Mouse (Mus musculus): ENCODE data around the gene Slc43a1. TPM values are rescaled to one million over a fixed set of nuclear protein-coding genes. Genes with fewer than 3 reads are reported as not detected.
A peak's percentile ranks its signal among the peaks of the same experiment; 100 is the strongest.
"Not testable (repeated sequence)": the region's sequence is repeated elsewhere in the genome, so short reads cannot be mapped to it uniquely, and the experiment has no call there.

Slc43a1 gene
- polyA plus RNA-seq, 1 experiment from 2014 or later = 18.9 TPM

GRCm38 (mm10) chr2:84889316-84890044 is 50.8 kb downstream of the Slc43a1 start:
- WGBS = 11% methylated on average over 14 of the region's 14 CpGs
- Histone ChIP-seq H3K27me3 (peaks cover 90% of the 10 kb centered on the region), H3K9me3 (no peaks in the 10 kb centered on the region), H3K27ac (no peak overlapping the region), H3K36me3 (no peaks in the 10 kb centered on the region), H3K4me3 (peak overlapping the region; percentile 28), H3K4me2 (replicated peaks) (peak overlapping the region; percentile 57), H3K9ac (peak overlapping the region; percentile 40; the same call in 1 of the 2 replicates), H3K4me1 (peaks cover 34% of the 10 kb centered on the region)
- no peak for ATAC-seq (ENCODE audit: low FRiP score, low read depth)

- Histone ChIP-seq H3K36me3 (no peaks in the 10 kb centered on the region), H3K9me3 (no peaks in the 10 kb centered on the region), H3K4me1 (peaks cover 34% of the 10 kb centered on the region), H3K4me2 (replicated peaks) (peak overlapping the region; percentile 57; the same call in 1 of the 2 replicates), H3K9ac (no peak overlapping the region), H3K4me3 (no peak overlapping the region), H3K27me3 (peaks cover 85% of the 10 kb centered on the region), H3K27ac (no peak overlapping the region)
- 3% methylated on average over 5 of the region's 5 CpGs for WGBS
- peak; percentile 48; the same call in 1 of the 2 replicates for ATAC-seq (ENCODE audit: low FRiP score, low read depth)
These were observed 51.3 kb downstream of the Slc43a1 start for GRCm38 (mm10) chr2:84890045-84890340.

GRCm38 (mm10) chr2:84893359-84893758 is 54.7 kb downstream of the Slc43a1 start:
- Histone ChIP-seq H3K4me1 (peaks cover 11% of the 10 kb centered on the region), H3K9me3 (no peaks in the 10 kb centered on the region), H3K4me2 (replicated peaks) (no peak overlapping the region), H3K27ac (no peak overlapping the region), H3K9ac (no peak overlapping the region), H3K27me3 (peaks cover 56% of the 10 kb centered on the region), H3K36me3 (no peaks in the 10 kb centered on the region), H3K4me3 (no peak overlapping the region)
- no peak for ATAC-seq (ENCODE audit: low FRiP score, low read depth)
- 52% methylated on average over 6 of the region's 6 CpGs for WGBS

GRCm38 (mm10) chr2:84895495-84896198 is 57.0 kb downstream of the Slc43a1 start:
- H3K9ac ChIP-seq = no peak overlapping the region
- no peaks in the 10 kb centered on the region for H3K4me1 ChIP-seq
- ATAC-seq (ENCODE audit: low FRiP score, low read depth) = no peak
- H3K4me2 ChIP-seq (replicated peaks) = no peak overlapping the region
- no peak overlapping the region for H3K27ac ChIP-seq
- H3K4me3 ChIP-seq = no peak overlapping the region
- 37% methylated on average over 4 of the region's 4 CpGs for WGBS
- H3K36me3 ChIP-seq = no peaks in the 10 kb centered on the region
- H3K27me3 ChIP-seq = peaks cover 34% of the 10 kb centered on the region
- no peaks in the 10 kb centered on the region for H3K9me3 ChIP-seq

- not testable (repeated sequence) for H3K4me2 ChIP-seq (replicated peaks); H3K9me3 ChIP-seq; ATAC-seq (ENCODE audit: low FRiP score, low read depth); H3K9ac ChIP-seq; H3K4me1 ChIP-seq; H3K36me3 ChIP-seq; H3K27ac ChIP-seq; H3K4me3 ChIP-seq
- H3K27me3 ChIP-seq = peaks cover 24% of the 10 kb centered on the region
- 92% methylated on average over 6 of the region's 6 CpGs for WGBS
These were observed 58.0 kb downstream of the Slc43a1 start for GRCm38 (mm10) chr2:84896686-84897085.

DNA sequence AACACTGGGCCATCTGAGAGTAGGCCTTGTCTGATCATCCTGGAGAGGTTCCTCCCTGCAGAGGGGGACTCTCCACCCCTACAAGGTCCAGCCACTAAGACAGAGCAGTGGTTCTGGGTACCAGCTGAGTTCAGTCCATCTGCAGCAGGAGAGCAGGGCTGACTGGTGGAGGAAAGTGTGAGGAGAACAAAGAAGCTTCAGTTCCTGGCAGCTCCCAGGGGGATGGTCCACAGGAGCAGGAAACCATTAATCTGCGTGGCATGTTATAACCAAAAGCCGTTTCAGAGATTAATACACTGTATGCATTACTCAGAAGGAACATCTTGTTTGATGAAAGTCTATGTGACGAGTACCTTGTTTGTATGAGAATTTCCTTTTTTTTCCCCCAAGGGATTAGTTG is 74.1 kb downstream of the Slc43a1 start:
- H3K27ac ChIP-seq = no peak overlapping the region
- H3K9me3 ChIP-seq = no peaks in the 10 kb centered on the region
- no peaks in the 10 kb centered on the region for H3K36me3 ChIP-seq
- no peaks in the 10 kb centered on the region for H3K4me1 ChIP-seq
- ATAC-seq (ENCODE audit: low FRiP score, low read depth) = no peak
- WGBS = 34% methylated on average over 3 of the region's 3 CpGs
- no peak overlapping the region for H3K4me3 ChIP-seq
- no peak overlapping the region for H3K4me2 ChIP-seq (replicated peaks)
- H3K9ac ChIP-seq = no peak overlapping the region
- no peaks in the 10 kb centered on the region for H3K27me3 ChIP-seq

Other genes starting within 250 kb of the Slc43a1 start
- 42.7 and 45.7 TPM in 2 replicates for gene Ctnnd1, start 188.1 kb upstream of the Slc43a1 start, polyA plus RNA-seq (2015; fragmentation: Nextera tagmentation; extraction: Ambion mirVana)
- 0.22 and 0.45 TPM in 2 replicates for gene Btbd18, start 179.8 kb upstream of the Slc43a1 start, polyA plus RNA-seq (2015; fragmentation: Nextera tagmentation; extraction: Ambion mirVana)
- gene Selenoh, start 168.1 kb upstream of the Slc43a1 start, polyA plus RNA-seq (2015; fragmentation: Nextera tagmentation; extraction: Ambion mirVana) = 310 and 320 TPM in 2 replicates
- not detected in 2 replicates for gene Gm28635, start 160.8 kb upstream of the Slc43a1 start, polyA plus RNA-seq (2015; fragmentation: Nextera tagmentation; extraction: Ambion mirVana)
- 32.2 and 34.5 TPM in 2 replicates for gene Med19, start 160.4 kb upstream of the Slc43a1 start, polyA plus RNA-seq (2015; fragmentation: Nextera tagmentation; extraction: Ambion mirVana)
- gene Tmx2, start 159.7 kb upstream of the Slc43a1 start, polyA plus RNA-seq (2015; fragmentation: Nextera tagmentation; extraction: Ambion mirVana) = 111 and 113 TPM in 2 replicates
- 25.6 and 27.8 TPM in 2 replicates for gene Zdhhc5, start 123.7 kb upstream of the Slc43a1 start, polyA plus RNA-seq (2015; fragmentation: Nextera tagmentation; extraction: Ambion mirVana)
- 39.7 and 41.0 TPM in 2 replicates for gene Clp1, start 111.5 kb upstream of the Slc43a1 start, polyA plus RNA-seq (2015; fragmentation: Nextera tagmentation; extraction: Ambion mirVana)
- 10.2 and 11.2 TPM in 2 replicates for gene Ypel4, start 104.8 kb upstream of the Slc43a1 start, polyA plus RNA-seq (2015; fragmentation: Nextera tagmentation; extraction: Ambion mirVana)
- gene Gm19426, start 95.2 kb upstream of the Slc43a1 start, polyA plus RNA-seq (2015; fragmentation: Nextera tagmentation; extraction: Ambion mirVana) = 11.4 and 12.9 TPM in 2 replicates
- gene Serping1, start 63.4 kb upstream of the Slc43a1 start, polyA plus RNA-seq (2015; fragmentation: Nextera tagmentation; extraction: Ambion mirVana) = 25.4 and 30.1 TPM in 2 replicates
- gene Ube2l6, start 40.0 kb upstream of the Slc43a1 start, polyA plus RNA-seq (2015; fragmentation: Nextera tagmentation; extraction: Ambion mirVana) = 31.8 and 32.9 TPM in 2 replicates
- gene Smtnl1, start 16.2 kb upstream of the Slc43a1 start, polyA plus RNA-seq (2015; fragmentation: Nextera tagmentation; extraction: Ambion mirVana) = 0.14 and 0.27 TPM in 2 replicates
- 47.8 and 51.3 TPM in 2 replicates for gene Timm10, start 11.9 kb upstream of the Slc43a1 start, polyA plus RNA-seq (2015; fragmentation: Nextera tagmentation; extraction: Ambion mirVana)
- 0.65 and 1.1 TPM in 2 replicates for gene Rtn4rl2, start 47.9 kb downstream of the Slc43a1 start, polyA plus RNA-seq (2015; fragmentation: Nextera tagmentation; extraction: Ambion mirVana)
- gene Slc43a3, start 97.7 kb downstream of the Slc43a1 start, polyA plus RNA-seq (2015; fragmentation: Nextera tagmentation; extraction: Ambion mirVana) = 32.8 and 37.4 TPM in 2 replicates
- 0.23 and 0.65 TPM in 2 replicates for gene Prg2, start 141.6 kb downstream of the Slc43a1 start, polyA plus RNA-seq (2015; fragmentation: Nextera tagmentation; extraction: Ambion mirVana)
- not detected in 2 replicates for gene Prg3, start 149.4 kb downstream of the Slc43a1 start, polyA plus RNA-seq (2015; fragmentation: Nextera tagmentation; extraction: Ambion mirVana)
- 297 and 301 TPM in 2 replicates for gene Ssrp1, start 198.4 kb downstream of the Slc43a1 start, polyA plus RNA-seq (2015; fragmentation: Nextera tagmentation; extraction: Ambion mirVana)
- 1.0 and 1.1 TPM in 2 replicates for gene P2rx3, start 198.6 kb downstream of the Slc43a1 start, polyA plus RNA-seq (2015; fragmentation: Nextera tagmentation; extraction: Ambion mirVana)
- 28.7 and 43.9 TPM in 2 replicates for gene Tnks1bp1, start 209.2 kb downstream of the Slc43a1 start, polyA plus RNA-seq (2015; fragmentation: Nextera tagmentation; extraction: Ambion mirVana)

Data from limb, embryonic 13.5 days (tissue).